Mouse (Mus musculus) liver, postnatal 0 days (tissue): ENCODE results near the gene Cep83. TPM values are rescaled to one million over a fixed set of nuclear protein-coding genes. Genes with fewer than 3 reads are reported as not detected.
"Not testable (repeated sequence)": the region's sequence is repeated elsewhere in the genome, so short reads cannot be mapped to it uniquely, and the experiment has no call there.

ENCODE experiments used
- ATAC-seq: fragments of 200-750 bp; cut with Nextera tagmentation; 2 replicates; pipeline ENCODE4 v1.8.0; 2017; ENCODE audit warnings: mild to moderate bottlenecking, moderate library complexity
- DNase-seq: peaks from one replicate; pipeline ENCODE4 v3.0.0-alpha.2; 2016
- H3K27ac ChIP-seq: fragments of 300-500 bp; sonication (generic); 2 replicates; pipeline ENCODE4 v1.5.1; 2014; ENCODE audit warnings: antibody characterized with exemption, moderate library complexity, mild to moderate bottlenecking, low read depth
- H3K27me3 ChIP-seq: fragments of 300-500 bp; sonication (generic); 2 replicates; pipeline ENCODE4 v1.6.1; 2014; ENCODE audit warnings: low read length, control low read depth, mixed read lengths; ENCODE audit not compliant: insufficient read depth
- H3K36me3 ChIP-seq: fragments of 300-500 bp; sonication (generic); replicated peaks from 2 replicates; pipeline ENCODE4 v1.6.1; 2014; ENCODE audit warnings: mild to moderate bottlenecking, control low read depth, low read length, moderate library complexity, mixed read lengths; ENCODE audit not compliant: insufficient read depth
- H3K4me1 ChIP-seq: fragments of 300-500 bp; sonication (generic); 2 replicates; pipeline ENCODE4 v1.6.1; 2014; ENCODE audit warnings: antibody characterized with exemption, mild to moderate bottlenecking, control low read depth; ENCODE audit not compliant: insufficient read depth
- H3K4me2 ChIP-seq: fragments of 300-500 bp; sonication (generic); 2 replicates; pipeline ENCODE4 v1.6.1; 2014; ENCODE audit warnings: low read depth, mild to moderate bottlenecking, low read length, moderate library complexity, mixed read lengths
- H3K4me3 ChIP-seq: fragments of 300-500 bp; sonication (generic); 2 replicates; pipeline ENCODE4 v1.5.1; 2014; ENCODE audit warnings: low read depth, low read length
- H3K9ac ChIP-seq: fragments of 300-500 bp; sonication (generic); replicated peaks from 2 replicates; pipeline ENCODE4 v1.6.1; 2014; ENCODE audit warnings: mild to moderate bottlenecking, moderate library complexity
- H3K9me3 ChIP-seq: fragments of 300-500 bp; sonication (generic); 2 replicates; pipeline ENCODE4 v1.6.1; 2016; ENCODE audit warnings: mild to moderate bottlenecking, control low read depth, low read length, mixed read lengths
- CTCF ChIP-seq: sonication (generic); IDR thresholded peaks from 2 replicates; pipeline ENCODE4 v1.5.1; 2016; ENCODE audit warnings: antibody characterized with exemption, low read depth
- EP300 ChIP-seq: IDR thresholded peaks from 2 replicates; pipeline ENCODE4 v1.6.1; 2016; ENCODE audit warnings: antibody characterized with exemption, low read depth, mild to moderate bottlenecking
- WGBS: fragments of 180-500 bp; shearing (Covaris S2); extraction: QIAGEN DNeasy Blood & Tissue Kit; methylation state at CpG from one replicate; pipeline ENCODE4 v1.1.7; 2014; ENCODE audit not compliant: insufficient replicate concordance; 5-methylcytosine and 5-hydroxymethylcytosine counted together
- polyA plus RNA-seq: library from polyadenylated mRNA; unstranded; fragments of >200 nt; fragmentation: Nextera tagmentation; extraction: Ambion mirVana; gene quantifications from 2 replicates; pipeline ENCODE4 v1.2.1, GENCODE M21; 2015

The Cep83 gene
- polyA plus RNA-seq, 1 experiment from 2014 or later = 5.9 TPM

- WGBS = 82% methylated on average over 3 of the region's 3 CpGs
- TF ChIP-seq CTCF (no peak), EP300 (no peak)
Measured at GRCm38 (mm10) chr10:94709622-94710319, 21.3 kb downstream of the Cep83 start.

GRCm38 (mm10) chr10:94710320-94710695 lies 21.9 kb downstream of the Cep83 start:
- ATAC-seq (no peak), DNase-seq (no peak)
- no peak overlapping the region for H3K27ac ChIP-seq
- H3K4me2 ChIP-seq = no peak overlapping the region
- H3K36me3 ChIP-seq = no peaks in the 10 kb centered on the region
- 87% methylated on average over 2 of the region's 2 CpGs for WGBS
- no peaks in the 10 kb centered on the region for H3K9me3 ChIP-seq
- no peak overlapping the region for H3K9ac ChIP-seq
- 0 out of 2 replicates have a peak, but pooled peaks cover 8% of the 10 kb centered on the region for H3K4me1 ChIP-seq
- TF ChIP-seq CTCF (peak; percentile 26; the same call in 1 of the 2 replicates), EP300 (no peak)
- H3K27me3 ChIP-seq = no peaks in the 10 kb centered on the region
- H3K4me3 ChIP-seq = no peak overlapping the region

More at GRCm38 (mm10) chr10:94709622-94710319, 21.3 kb downstream of the Cep83 start:
- no peaks in the 10 kb centered on the region for H3K9me3 ChIP-seq
- no peak overlapping the region for H3K27ac ChIP-seq
- no peaks in the 10 kb centered on the region for H3K36me3 ChIP-seq
- ATAC-seq (no peak), DNase-seq (no peak)
- no peak overlapping the region for H3K4me3 ChIP-seq
- H3K9ac ChIP-seq = no peak overlapping the region
- 0 out of 2 replicates have a peak, but pooled peaks cover 8% of the 10 kb centered on the region for H3K4me1 ChIP-seq
- H3K4me2 ChIP-seq = no peak overlapping the region
- no peaks in the 10 kb centered on the region for H3K27me3 ChIP-seq

DNA sequence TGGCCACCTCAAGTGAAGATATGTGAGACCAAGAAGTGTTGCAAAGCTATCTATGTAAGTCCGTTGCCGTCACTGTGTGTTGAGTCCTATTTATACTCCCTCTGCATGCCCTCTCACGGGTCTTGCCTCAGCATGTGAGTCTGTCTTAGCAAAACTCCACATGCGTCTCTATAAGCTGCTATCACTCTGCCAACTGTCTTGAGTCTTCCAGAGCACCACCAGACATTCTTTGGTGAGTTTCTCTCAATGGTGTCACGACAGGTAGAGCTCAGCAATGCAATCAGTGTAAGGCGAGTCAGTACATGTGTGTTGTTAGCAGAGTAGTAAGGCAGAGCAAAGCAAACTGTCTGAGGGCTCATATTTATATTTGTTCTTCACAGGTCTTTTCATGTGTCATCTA lies 31.8 kb downstream of the Cep83 start:
- TF ChIP-seq EP300 (no peak), CTCF (no peak)
- 81% methylated on average over 6 of the region's 6 CpGs for WGBS

GRCm38 (mm10) chr10:94728053-94728452 lies 39.6 kb downstream of the Cep83 start:
- not testable (repeated sequence) for H3K4me1 ChIP-seq, H3K4me2 ChIP-seq, H3K9me3 ChIP-seq, H3K36me3 ChIP-seq, H3K27ac ChIP-seq, H3K9ac ChIP-seq, ATAC-seq, DNase-seq, H3K4me3 ChIP-seq, H3K27me3 ChIP-seq
- 54% methylated on average over 2 of the region's 2 CpGs for WGBS

More for the DNA sequence above, 31.8 kb downstream of the Cep83 start:
- Histone ChIP-seq H3K4me1 (no peaks in the 10 kb centered on the region), H3K4me2 (no peak overlapping the region), H3K27ac (no peak overlapping the region), H3K9me3 (no peaks in the 10 kb centered on the region), H3K36me3 (peaks cover 6% of the 10 kb centered on the region), H3K4me3 (no peak overlapping the region), H3K9ac (no peak overlapping the region), H3K27me3 (no peaks in the 10 kb centered on the region)
- no peak for DNase-seq
- ATAC-seq = no peak

GRCm38 (mm10) chr10:94730445-94730844 lies 42.0 kb downstream of the Cep83 start:
- 91% methylated on average over 3 of the region's 3 CpGs for WGBS
- H3K4me2 ChIP-seq = no peak overlapping the region
- H3K4me1 ChIP-seq = no peaks in the 10 kb centered on the region
- no peak for TF ChIP-seq CTCF
- no peak for TF ChIP-seq EP300
- H3K9ac ChIP-seq = no peak overlapping the region
- DNase-seq (no peak), ATAC-seq (no peak)
- H3K4me3 ChIP-seq = no peak overlapping the region
- no peak overlapping the region for H3K27ac ChIP-seq
- peaks cover 6% of the 10 kb centered on the region; the same call in 1 of the 2 replicates for H3K36me3 ChIP-seq
- H3K27me3 ChIP-seq = no peaks in the 10 kb centered on the region
- H3K9me3 ChIP-seq = no peaks in the 10 kb centered on the region

DNA sequence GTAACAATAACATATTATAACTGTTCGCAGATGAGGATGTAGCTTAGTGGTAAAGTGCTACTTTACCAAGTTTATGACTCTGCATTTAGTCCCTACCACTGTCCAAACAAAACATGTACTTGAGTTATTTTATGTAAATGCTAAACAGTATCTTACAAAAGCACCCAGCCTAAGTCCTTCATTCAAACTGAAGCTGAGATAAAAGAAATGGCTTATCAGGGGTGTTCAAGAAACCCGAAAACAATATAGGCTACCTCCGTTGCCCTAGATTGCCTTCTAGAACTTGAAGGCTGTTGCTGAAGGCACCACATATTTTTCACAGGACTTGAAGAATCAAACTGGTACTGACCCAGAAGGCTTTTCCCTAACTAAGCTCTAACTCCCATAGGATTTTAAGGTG lies 46.4 kb downstream of the Cep83 start:
- 68% methylated on average over 3 of the region's 3 CpGs for WGBS
- Histone ChIP-seq H3K36me3 (no peaks in the 10 kb centered on the region), H3K4me2 (no peak overlapping the region), H3K9me3 (no peaks in the 10 kb centered on the region), H3K4me1 (no peaks in the 10 kb centered on the region), H3K9ac (no peak overlapping the region), H3K27me3 (no peaks in the 10 kb centered on the region), H3K27ac (no peak overlapping the region), H3K4me3 (no peak overlapping the region)
- no peak for ATAC-seq
- no peak for TF ChIP-seq CTCF
- TF ChIP-seq EP300 = no peak
- DNase-seq = no peak
